Mouse (Mus musculus): ENCODE results near the gene Pcdh15. TPM values are rescaled to one million over a fixed set of nuclear protein-coding genes. Genes with fewer than 3 reads are reported as not detected.

The Pcdh15 gene
- polyA plus RNA-seq, 1 experiment = not detected

DNA sequence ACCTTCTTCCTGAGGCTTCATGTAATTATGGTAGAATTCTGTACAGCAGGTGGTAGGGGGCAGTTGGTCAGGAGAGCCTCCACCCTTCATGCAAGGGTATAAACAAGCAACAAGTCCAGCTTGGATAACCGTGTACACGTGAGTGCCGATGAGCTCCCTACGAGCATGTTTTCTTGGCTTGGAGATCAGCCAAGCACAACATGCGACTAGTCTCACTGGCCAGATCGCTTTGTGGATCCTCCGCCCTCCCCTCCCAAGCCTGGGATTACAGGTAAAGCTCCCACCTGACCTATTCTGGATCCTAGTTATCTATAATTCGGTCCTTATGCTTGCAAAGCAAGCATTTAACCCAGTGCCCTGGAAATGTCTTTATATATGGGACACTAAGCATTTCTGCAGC lies 202.8 kb downstream of the Pcdh15 start:
- TF ChIP-seq GATA1 (IDR thresholded peaks at IDR 0.05; ENCODE audit: low read length) = no peak
- no peak for TF ChIP-seq TAL1 (IDR thresholded peaks at IDR 0.05; ENCODE audit: low read length)
- H3K4me3 ChIP-seq (replicated peaks) = no peak overlapping the region
- H3K4me1 ChIP-seq (ENCODE audit: control insufficient read depth) = no peaks in the 10 kb centered on the region
- no peaks in the 10 kb centered on the region for H3K36me3 ChIP-seq (ENCODE audit: control insufficient read depth)
- peaks cover 7% of the 10 kb centered on the region for H3K9me3 ChIP-seq (ENCODE audit: control insufficient read depth, low read length)
- no peaks in the 10 kb centered on the region for H3K27me3 ChIP-seq (ENCODE audit: control insufficient read depth)

DNA sequence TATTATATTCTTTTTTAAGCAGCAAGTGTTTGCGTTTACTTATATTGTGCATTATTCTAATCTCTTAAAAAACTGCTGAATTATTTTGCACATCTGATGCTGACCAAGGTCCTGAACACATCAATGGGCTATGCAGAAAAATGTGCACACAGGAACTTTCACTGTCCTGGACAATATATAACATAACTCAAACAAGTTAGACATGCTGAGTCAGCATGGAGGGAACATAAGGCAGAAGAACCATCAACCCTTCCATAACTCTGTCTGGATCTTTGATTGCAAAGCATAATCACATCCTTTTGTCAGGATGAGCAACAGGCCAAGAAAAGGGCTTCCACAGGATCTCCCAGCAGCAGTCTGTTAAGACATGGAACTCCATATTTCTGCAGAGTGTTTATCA lies 207.5 kb downstream of the Pcdh15 start:
- H3K4me1 ChIP-seq (ENCODE audit: control insufficient read depth) = no peaks in the 10 kb centered on the region
- H3K27me3 ChIP-seq (ENCODE audit: control insufficient read depth) = no peaks in the 10 kb centered on the region
- peaks cover 8% of the 10 kb centered on the region for H3K9me3 ChIP-seq (ENCODE audit: control insufficient read depth, low read length)
- H3K36me3 ChIP-seq (ENCODE audit: control insufficient read depth) = no peaks in the 10 kb centered on the region
- H3K4me3 ChIP-seq (replicated peaks) = no peak overlapping the region
- no peak for TF ChIP-seq GATA1 (IDR thresholded peaks at IDR 0.05; ENCODE audit: low read length)

DNA sequence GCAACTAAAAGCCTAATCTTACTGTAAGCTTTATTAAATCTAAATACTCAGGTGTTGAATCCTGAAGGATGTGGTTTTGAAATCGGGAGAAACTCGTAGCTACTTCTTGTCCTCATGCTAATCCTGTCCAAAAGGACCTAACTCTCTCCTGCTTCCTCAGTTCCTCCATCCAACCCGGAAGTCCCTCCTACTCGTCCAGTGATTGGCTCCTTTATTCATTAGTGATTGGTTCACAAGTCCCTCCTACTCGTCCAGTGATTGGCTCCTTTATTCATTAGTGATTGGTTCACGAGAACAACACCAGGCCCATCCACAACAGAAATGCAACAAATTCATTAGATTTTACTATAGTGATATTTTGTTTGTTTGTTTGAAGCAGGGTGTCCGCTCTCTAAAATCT lies 227.7 kb downstream of the Pcdh15 start:
- Histone ChIP-seq H3K27me3 (ENCODE audit: control insufficient read depth) (no peaks in the 10 kb centered on the region), H3K4me3 (replicated peaks) (no peak overlapping the region), H3K9me3 (ENCODE audit: control insufficient read depth, low read length) (no peaks in the 10 kb centered on the region; the same call in 1 of the 2 replicates), H3K4me1 (ENCODE audit: control insufficient read depth) (no peaks in the 10 kb centered on the region), H3K36me3 (ENCODE audit: control insufficient read depth) (no peaks in the 10 kb centered on the region)
- TF ChIP-seq GATA1 (IDR thresholded peaks at IDR 0.05; ENCODE audit: low read length) (no peak), TAL1 (IDR thresholded peaks at IDR 0.05; ENCODE audit: low read length) (no peak)

DNA sequence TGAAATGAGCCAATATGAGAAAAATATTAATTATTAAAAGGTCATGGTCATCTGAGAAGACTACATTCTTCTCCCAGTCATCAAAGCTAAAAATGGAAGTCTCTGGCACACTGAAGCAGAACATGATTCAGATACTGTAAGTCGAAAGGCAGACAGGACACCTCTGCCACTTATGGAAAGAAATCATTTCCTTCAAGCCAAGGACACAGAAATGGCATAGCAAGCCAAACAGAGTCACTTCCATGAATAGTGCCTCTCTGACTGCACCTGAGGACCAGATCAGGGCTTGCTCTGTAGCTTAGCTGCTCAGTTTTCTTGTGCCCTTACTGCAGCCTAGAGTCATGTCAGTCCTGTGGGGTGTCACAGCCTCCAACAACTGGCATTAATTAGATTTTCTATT lies 234.3 kb downstream of the Pcdh15 start:
- Histone ChIP-seq H3K4me3 (replicated peaks) (no peak overlapping the region), H3K27me3 (ENCODE audit: control insufficient read depth) (no peaks in the 10 kb centered on the region), H3K36me3 (ENCODE audit: control insufficient read depth) (no peaks in the 10 kb centered on the region), H3K9me3 (ENCODE audit: control insufficient read depth, low read length) (no peaks in the 10 kb centered on the region), H3K4me1 (ENCODE audit: control insufficient read depth) (no peaks in the 10 kb centered on the region)
- TF ChIP-seq GATA1 (IDR thresholded peaks at IDR 0.05; ENCODE audit: low read length) = no peak
- no peak for TF ChIP-seq TAL1 (IDR thresholded peaks at IDR 0.05; ENCODE audit: low read length)

DNA sequence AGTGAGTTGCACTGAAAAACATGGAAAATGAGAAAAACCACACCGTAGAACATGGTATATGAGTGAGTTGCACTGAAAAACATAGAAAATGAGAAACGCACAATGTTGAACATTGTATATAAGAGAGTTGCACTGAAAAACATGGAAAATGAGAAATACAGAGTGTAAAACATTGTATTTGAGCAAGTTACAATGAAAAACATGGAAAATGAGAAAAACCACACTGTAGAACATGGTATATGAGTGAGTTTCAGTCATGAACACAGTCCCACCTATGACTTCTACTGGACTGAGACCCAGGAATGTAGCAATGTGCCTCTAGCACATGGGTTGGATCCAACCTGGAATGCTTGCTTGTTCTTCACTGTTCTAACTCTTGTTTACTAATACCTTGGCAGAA lies 279.9 kb downstream of the Pcdh15 start:
- TF ChIP-seq GATA1 (IDR thresholded peaks at IDR 0.05; ENCODE audit: low read length) = no peak
- no peak for TF ChIP-seq TAL1 (IDR thresholded peaks at IDR 0.05; ENCODE audit: low read length)
- Histone ChIP-seq H3K9me3 (ENCODE audit: control insufficient read depth, low read length) (peaks cover 5% of the 10 kb centered on the region; the same call in 1 of the 2 replicates), H3K4me1 (ENCODE audit: control insufficient read depth) (no peaks in the 10 kb centered on the region), H3K27me3 (ENCODE audit: control insufficient read depth) (no peaks in the 10 kb centered on the region), H3K36me3 (ENCODE audit: control insufficient read depth) (no peaks in the 10 kb centered on the region), H3K4me3 (replicated peaks) (no peak overlapping the region)

DNA sequence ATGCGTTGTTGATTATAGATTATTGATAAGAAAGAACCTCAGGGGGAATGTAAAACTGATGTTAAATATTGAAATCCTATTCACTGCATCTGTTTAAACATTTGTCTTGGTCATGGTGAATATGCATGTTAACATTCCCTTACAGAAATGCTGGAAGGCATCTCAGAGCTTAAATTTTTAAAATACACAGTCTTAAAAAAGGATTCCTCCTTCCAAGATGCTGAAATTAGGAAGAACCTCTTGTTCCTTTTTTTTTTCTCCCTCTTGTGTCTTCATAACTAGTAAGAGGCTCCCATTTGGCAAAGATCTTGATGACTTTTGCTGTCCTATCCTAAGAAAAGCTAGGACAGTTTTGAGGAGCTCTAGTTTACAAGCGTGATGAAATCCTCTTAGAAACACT lies 284.9 kb downstream of the Pcdh15 start:
- H3K4me3 ChIP-seq (replicated peaks) = no peak overlapping the region
- no peaks in the 10 kb centered on the region for H3K27me3 ChIP-seq (ENCODE audit: control insufficient read depth)
- no peaks in the 10 kb centered on the region; the same call in 1 of the 2 replicates for H3K9me3 ChIP-seq (ENCODE audit: control insufficient read depth, low read length)
- no peaks in the 10 kb centered on the region for H3K36me3 ChIP-seq (ENCODE audit: control insufficient read depth)
- TF ChIP-seq GATA1 (IDR thresholded peaks at IDR 0.05; ENCODE audit: low read length) (no peak), TAL1 (IDR thresholded peaks at IDR 0.05; ENCODE audit: low read length) (no peak)
- no peaks in the 10 kb centered on the region for H3K4me1 ChIP-seq (ENCODE audit: control insufficient read depth)

DNA sequence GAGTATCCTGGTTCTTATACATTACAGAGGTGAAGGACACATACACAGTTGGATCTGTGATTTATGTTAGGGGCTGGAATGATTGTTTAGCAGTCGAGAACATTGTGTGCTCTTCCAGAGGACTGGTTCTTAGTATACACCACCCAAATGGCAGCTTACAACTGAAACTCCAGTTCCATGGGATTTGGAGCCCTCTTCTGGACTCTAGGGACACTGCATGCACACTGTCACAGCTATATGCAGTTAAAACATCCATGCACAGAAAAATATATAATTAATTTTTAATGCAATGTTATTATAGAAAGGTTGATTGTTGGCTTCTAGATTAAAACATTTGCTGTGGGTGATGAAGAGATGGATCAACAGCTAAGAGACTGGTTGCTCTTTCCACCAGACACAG lies 301.3 kb downstream of the Pcdh15 start:
- Histone ChIP-seq H3K9me3 (ENCODE audit: control insufficient read depth, low read length) (peaks cover 3% of the 10 kb centered on the region), H3K4me1 (ENCODE audit: control insufficient read depth) (no peaks in the 10 kb centered on the region), H3K27me3 (ENCODE audit: control insufficient read depth) (no peaks in the 10 kb centered on the region), H3K4me3 (replicated peaks) (no peak overlapping the region), H3K36me3 (ENCODE audit: control insufficient read depth) (no peaks in the 10 kb centered on the region)
- TF ChIP-seq GATA1 (IDR thresholded peaks at IDR 0.05; ENCODE audit: low read length) = no peak
- TF ChIP-seq TAL1 (IDR thresholded peaks at IDR 0.05; ENCODE audit: low read length) = no peak

DNA sequence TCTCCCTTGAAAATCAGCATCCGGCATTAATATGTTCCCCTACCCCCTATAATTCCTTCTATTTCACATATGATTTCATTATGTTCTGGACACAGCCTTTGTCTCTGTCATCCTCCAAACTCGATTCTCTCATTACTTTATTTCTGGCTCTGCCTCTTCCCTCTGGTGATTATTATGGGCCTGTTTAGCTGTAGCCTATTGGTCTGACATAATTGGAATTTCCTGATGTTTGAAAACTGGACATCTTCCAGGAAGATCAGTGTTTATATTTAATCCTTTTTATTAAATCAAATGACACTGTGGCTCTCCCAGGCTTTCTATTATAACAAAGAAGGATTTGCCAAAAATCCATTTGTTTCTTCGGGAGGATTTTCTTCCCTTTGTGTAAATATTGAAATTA lies 326.3 kb downstream of the Pcdh15 start:
- TF ChIP-seq TAL1 (IDR thresholded peaks at IDR 0.05; ENCODE audit: low read length) (no peak), GATA1 (IDR thresholded peaks at IDR 0.05; ENCODE audit: low read length) (no peak)

DNA sequence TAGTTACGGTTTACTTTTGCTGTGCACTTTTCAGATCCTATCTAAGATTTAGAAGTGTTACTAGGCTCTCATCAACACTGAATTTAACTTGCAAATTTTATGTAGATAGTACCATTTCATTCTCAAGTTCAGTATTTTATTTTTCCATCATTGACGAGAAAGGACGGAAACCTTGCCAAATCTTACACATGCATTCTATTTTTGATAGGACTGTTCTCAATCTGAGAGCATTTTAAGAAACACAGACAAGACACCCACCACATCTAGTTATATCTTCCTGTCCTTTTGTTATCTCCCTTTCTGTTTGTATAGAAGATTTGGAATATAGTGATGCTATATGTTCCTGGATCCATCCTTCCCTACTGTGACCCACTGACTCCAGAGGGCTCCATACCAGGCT lies 332.2 kb downstream of the Pcdh15 start:
- Histone ChIP-seq H3K4me3 (replicated peaks) (no peak overlapping the region), H3K9me3 (ENCODE audit: control insufficient read depth, low read length) (no peaks in the 10 kb centered on the region; the same call in 1 of the 2 replicates), H3K27me3 (ENCODE audit: control insufficient read depth) (no peaks in the 10 kb centered on the region), H3K4me1 (ENCODE audit: control insufficient read depth) (no peaks in the 10 kb centered on the region), H3K36me3 (ENCODE audit: control insufficient read depth) (no peaks in the 10 kb centered on the region)
- TF ChIP-seq TAL1 (IDR thresholded peaks at IDR 0.05; ENCODE audit: low read length) = no peak
- TF ChIP-seq GATA1 (IDR thresholded peaks at IDR 0.05; ENCODE audit: low read length) = no peak

More for the DNA sequence above, 326.3 kb downstream of the Pcdh15 start:
- no peaks in the 10 kb centered on the region for H3K36me3 ChIP-seq (ENCODE audit: control insufficient read depth)
- H3K27me3 ChIP-seq (ENCODE audit: control insufficient read depth) = no peaks in the 10 kb centered on the region
- peaks cover 4% of the 10 kb centered on the region; the same call in 1 of the 2 replicates for H3K9me3 ChIP-seq (ENCODE audit: control insufficient read depth, low read length)
- H3K4me3 ChIP-seq (replicated peaks) = no peak overlapping the region
- no peaks in the 10 kb centered on the region for H3K4me1 ChIP-seq (ENCODE audit: control insufficient read depth)

DNA sequence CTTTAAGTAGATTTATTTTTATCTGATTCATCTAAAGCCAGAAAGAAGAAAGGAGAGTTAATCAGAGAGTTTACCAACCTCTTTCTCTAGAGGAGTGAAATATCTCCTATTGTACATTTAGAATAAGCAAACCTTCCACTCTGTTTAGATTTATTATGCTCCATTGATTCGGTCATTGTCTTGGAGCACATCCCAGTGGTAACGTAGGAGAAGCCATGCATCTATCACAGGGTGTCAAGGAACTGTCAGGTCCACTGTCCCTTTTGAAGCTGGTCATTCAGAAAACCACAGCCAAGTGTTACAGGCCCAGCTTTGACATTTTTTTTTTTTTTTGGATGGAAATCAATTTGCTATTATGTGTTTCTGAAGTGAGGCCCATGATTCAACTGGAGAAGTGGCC lies 384.9 kb downstream of the Pcdh15 start:
- TF ChIP-seq TAL1 (IDR thresholded peaks at IDR 0.05; ENCODE audit: low read length) (no peak), GATA1 (IDR thresholded peaks at IDR 0.05; ENCODE audit: low read length) (no peak)
- H3K4me1 ChIP-seq (ENCODE audit: control insufficient read depth) = no peaks in the 10 kb centered on the region
- H3K4me3 ChIP-seq (replicated peaks) = no peak overlapping the region
- no peaks in the 10 kb centered on the region for H3K27me3 ChIP-seq (ENCODE audit: control insufficient read depth)
- peaks cover 4% of the 10 kb centered on the region; the same call in 1 of the 2 replicates for H3K9me3 ChIP-seq (ENCODE audit: control insufficient read depth, low read length)
- H3K36me3 ChIP-seq (ENCODE audit: control insufficient read depth) = no peaks in the 10 kb centered on the region
